Mouse (Mus musculus) hindbrain, embryonic 14.5 days (tissue): ENCODE data around the gene Morn5. TPM values are rescaled to one million over a fixed set of nuclear protein-coding genes. Genes with fewer than 3 reads are reported as not detected.

Experiments
- ATAC-seq: fragments of 200-750 bp; cut with Nextera tagmentation; 2 replicates; pipeline ENCODE4 v1.8.0; 2017; ENCODE audit warnings: moderate number of reproducible peaks, mild to moderate bottlenecking, moderate TSS enrichment, moderate library complexity; ENCODE audit not compliant: low FRiP score
- DNase-seq: peaks from one replicate; pipeline ENCODE4 v3.0.0-alpha.2; 2015; ENCODE audit warnings: low spot score
- H3K27ac ChIP-seq: fragments of 300-500 bp; sonication (generic); 2 replicates; pipeline ENCODE4 v1.5.1; 2014; ENCODE audit warnings: mild to moderate bottlenecking, moderate library complexity
- H3K27me3 ChIP-seq: fragments of 300-500 bp; sonication (generic); 2 replicates; pipeline ENCODE4 v1.6.1; 2014; ENCODE audit warnings: mild to moderate bottlenecking, low read length, mixed read lengths; ENCODE audit not compliant: control insufficient read depth, insufficient read depth
- H3K36me3 ChIP-seq: fragments of 300-500 bp; sonication (generic); replicated peaks from 2 replicates; pipeline ENCODE4 v1.6.1; 2014; ENCODE audit not compliant: control insufficient read depth, insufficient read depth
- H3K4me1 ChIP-seq: fragments of 300-500 bp; sonication (generic); replicated peaks from 2 replicates; pipeline ENCODE4 v1.6.1; 2014; ENCODE audit warnings: antibody characterized with exemption, low read length, mixed read lengths; ENCODE audit not compliant: control insufficient read depth, insufficient read depth
- H3K4me2 ChIP-seq: fragments of 300-500 bp; sonication (generic); replicated peaks from 2 replicates; pipeline ENCODE4 v1.6.1; 2014; ENCODE audit warnings: mild to moderate bottlenecking, moderate library complexity
- H3K4me3 ChIP-seq: fragments of 300-500 bp; sonication (generic); replicated peaks from 2 replicates; pipeline ENCODE4 v1.5.1; 2014; ENCODE audit warnings: mild to moderate bottlenecking, low read length
- H3K9ac ChIP-seq: fragments of 300-500 bp; sonication (generic); 2 replicates; pipeline ENCODE4 v1.6.1; 2014
- H3K9me3 ChIP-seq: fragments of 300-500 bp; sonication (generic); 2 replicates; pipeline ENCODE4 v1.6.1; 2016; ENCODE audit warnings: low read length; ENCODE audit not compliant: control insufficient read depth
- WGBS: fragments of 180-500 bp; shearing (Covaris S2); extraction: QIAGEN DNeasy Blood & Tissue Kit; methylation state at CpG from one replicate; pipeline ENCODE4 v1.1.7; 2014; 5-methylcytosine and 5-hydroxymethylcytosine counted together
- polyA plus RNA-seq: library from polyadenylated mRNA; unstranded; fragments of >200 nt; fragmentation: Nextera tagmentation; extraction: Ambion mirVana; gene quantifications from 2 replicates; pipeline ENCODE4 v1.2.1, GENCODE M21; 2014

Gene Morn5
- 3.1 and 4.2 TPM in 2 replicates for polyA plus RNA-seq

DNA sequence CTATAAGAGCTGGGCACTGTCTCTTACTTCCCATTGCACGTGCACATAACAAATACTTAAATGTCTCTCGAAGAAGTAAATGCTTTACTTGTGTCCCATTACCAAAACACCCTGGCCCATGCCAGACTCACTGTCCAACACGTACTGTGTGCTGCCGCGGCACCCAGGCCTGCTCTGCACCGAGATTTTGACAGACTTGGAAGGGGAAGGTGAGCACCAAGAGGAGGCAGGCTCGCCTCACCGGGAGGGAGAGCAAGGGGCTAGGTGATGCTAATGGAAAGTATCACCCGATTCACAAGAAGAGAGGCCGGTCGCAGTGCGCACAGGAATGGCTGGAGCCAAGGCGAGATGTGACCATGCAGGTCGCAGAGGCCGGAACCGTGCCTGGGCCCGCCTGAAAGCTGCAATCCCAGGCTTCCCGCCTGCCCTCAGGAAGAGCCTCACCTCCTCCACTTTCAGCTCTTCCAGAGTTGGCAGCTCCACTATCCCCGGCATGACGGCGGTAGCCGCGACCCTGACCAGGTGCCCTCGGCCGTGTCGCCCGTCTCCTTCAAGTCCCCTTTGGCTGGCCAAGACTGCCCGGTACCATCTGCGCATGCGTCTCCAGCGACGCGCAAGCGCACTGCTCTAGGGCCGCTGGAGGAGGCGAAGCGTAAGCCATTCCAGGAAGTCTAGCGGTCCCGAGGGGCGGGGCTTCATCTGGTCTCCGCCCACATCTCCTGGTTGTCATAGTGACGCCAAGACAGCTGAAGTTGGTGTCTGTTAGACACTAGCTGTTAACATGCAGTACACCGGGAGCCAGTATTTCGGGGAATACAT is at the start of gene Morn5, which contains the start of gene Ndufa8:
TSS of gene Morn5 (plus strand) at position 711 of the 819 bp plus-strand sequence.
TSS of gene Ndufa8 (minus strand) at position 659 of the 819 bp plus-strand sequence.
- Histone ChIP-seq H3K9ac (peak within 1 kb of the TSS; percentile 90), H3K27me3 (no peaks in the 10 kb centered on the region), H3K36me3 (peaks cover 7% of the 10 kb centered on the region; the same call in 1 of the 2 replicates), H3K4me1 (peaks cover 6% of the 10 kb centered on the region), H3K4me3 (peak within 1 kb of the TSS; percentile 78), H3K4me2 (peak within 1 kb of the TSS; percentile 81), H3K27ac (peak within 1 kb of the TSS; percentile 72), H3K9me3 (no peaks in the 10 kb centered on the region)
- ATAC-seq (peak; percentile 97), DNase-seq (peak; percentile 99)
- 1% methylated on average over 44 of the region's 44 CpGs for WGBS

DNA sequence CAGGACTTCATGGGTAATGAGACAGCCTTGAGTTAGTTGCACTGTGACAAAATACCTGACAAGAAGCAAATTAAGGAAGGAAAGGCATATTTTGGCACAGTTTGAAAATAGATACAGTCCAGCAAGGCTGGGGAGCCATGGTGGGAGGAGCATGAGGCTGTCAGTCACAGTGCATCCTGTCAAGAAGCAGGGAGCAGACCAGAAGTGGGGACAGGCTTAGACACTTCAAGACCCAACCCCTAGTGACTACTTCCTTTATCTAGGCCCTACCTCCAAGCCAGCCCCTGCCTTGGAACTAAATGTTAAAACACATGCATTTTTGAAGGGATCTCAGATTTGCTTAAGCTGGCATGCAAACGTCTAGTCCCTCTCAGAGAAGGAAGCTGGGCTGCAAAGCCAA is 48.9 kb upstream of the Morn5 start:
- DNase-seq (no peak), ATAC-seq (no peak)
- Histone ChIP-seq H3K9me3 (no peaks in the 10 kb centered on the region), H3K9ac (no peak overlapping the region), H3K27me3 (no peaks in the 10 kb centered on the region), H3K27ac (no peak overlapping the region), H3K36me3 (no peaks in the 10 kb centered on the region), H3K4me3 (no peak overlapping the region), H3K4me1 (no peaks in the 10 kb centered on the region), H3K4me2 (no peak overlapping the region)
- WGBS = 63% methylated on average over 1 of the region's 1 CpGs

DNA sequence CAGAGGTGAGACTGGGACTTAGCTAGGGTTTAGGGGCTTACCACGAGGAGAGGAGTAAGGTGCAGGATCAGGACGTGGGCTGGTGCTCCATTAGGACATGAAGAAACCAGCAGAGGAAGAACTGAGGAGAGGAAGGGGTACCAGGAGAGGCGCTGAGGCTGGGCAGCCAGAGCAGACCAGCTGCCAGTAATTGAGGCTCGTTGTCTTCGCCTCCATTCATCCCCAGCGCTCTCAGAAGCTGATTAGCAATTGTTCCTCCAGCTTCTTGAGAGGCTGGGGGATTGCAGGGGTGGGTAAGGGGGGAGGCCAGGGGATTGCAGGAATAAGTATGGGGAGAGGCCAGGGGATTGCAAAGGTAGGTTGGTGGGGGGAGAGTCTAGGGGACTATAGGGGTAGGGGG is 47.1 kb upstream of the Morn5 start:
- no peak for DNase-seq
- H3K4me1 ChIP-seq = no peaks in the 10 kb centered on the region
- WGBS = 46% methylated on average over 6 of the region's 6 CpGs

DNA sequence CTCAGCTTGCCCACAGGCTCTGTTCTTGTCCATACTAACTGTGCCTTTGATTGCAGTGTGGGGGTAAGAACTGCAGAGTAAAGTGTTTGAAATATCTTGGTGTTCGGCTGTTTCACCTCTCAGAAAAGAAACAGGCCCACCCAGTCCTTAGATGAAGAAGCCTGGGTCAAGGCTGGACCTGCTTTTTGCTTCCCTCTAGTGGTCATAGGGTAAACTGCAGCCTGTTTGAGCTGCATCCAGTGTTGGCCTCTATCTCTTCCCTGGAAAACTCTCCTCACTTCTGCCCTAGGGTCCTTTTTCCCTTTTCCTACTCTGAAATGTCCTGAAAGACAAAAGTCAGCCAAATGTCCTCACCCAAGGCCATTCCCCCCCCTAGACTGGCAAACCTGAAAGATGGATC is 41.2 kb upstream of the Morn5 start:
- Histone ChIP-seq H3K4me3 (no peak overlapping the region), H3K9ac (no peak overlapping the region), H3K4me2 (no peak overlapping the region), H3K27ac (no peak overlapping the region), H3K4me1 (peaks cover 7% of the 10 kb centered on the region; the same call in 1 of the 2 replicates), H3K9me3 (no peaks in the 10 kb centered on the region), H3K36me3 (no peaks in the 10 kb centered on the region), H3K27me3 (peaks cover 12% of the 10 kb centered on the region)
- ATAC-seq = no peak
- peak; percentile 75 for DNase-seq
- WGBS = 33% methylated on average over 1 of the region's 1 CpGs

More for the DNA sequence above, 47.1 kb upstream of the Morn5 start:
- Histone ChIP-seq H3K36me3 (no peaks in the 10 kb centered on the region), H3K9ac (no peak overlapping the region), H3K4me3 (no peak overlapping the region), H3K27me3 (no peaks in the 10 kb centered on the region), H3K27ac (no peak overlapping the region), H3K4me2 (no peak overlapping the region), H3K9me3 (no peaks in the 10 kb centered on the region)
- no peak for ATAC-seq

DNA sequence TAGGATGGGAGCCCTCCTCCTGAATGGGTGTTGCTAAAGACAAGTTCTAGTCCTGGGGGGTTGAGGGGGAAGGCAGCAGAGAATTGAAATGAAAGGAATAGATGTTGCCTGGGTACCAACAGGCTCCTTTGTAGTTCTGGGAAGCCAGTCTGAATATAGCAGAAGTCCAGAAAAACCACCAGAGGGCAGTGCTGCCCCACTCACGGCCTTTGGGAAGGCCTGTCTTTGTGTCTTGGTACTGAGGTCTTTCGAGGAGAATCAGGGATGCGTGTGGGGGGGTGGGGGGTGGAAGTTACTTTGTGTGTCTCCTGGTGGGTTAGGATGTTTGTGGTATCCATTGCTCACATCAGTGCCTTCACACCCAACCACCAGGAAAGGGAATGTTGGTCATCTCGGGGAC is 39.9 kb upstream of the Morn5 start:
- H3K4me2 ChIP-seq = no peak overlapping the region
- peaks cover 12% of the 10 kb centered on the region for H3K27me3 ChIP-seq
- H3K4me3 ChIP-seq = no peak overlapping the region
- 25% methylated on average over 4 of the region's 4 CpGs for WGBS
- peaks cover 7% of the 10 kb centered on the region; the same call in 1 of the 2 replicates for H3K4me1 ChIP-seq
- DNase-seq = peak; percentile 91
- no peak overlapping the region for H3K27ac ChIP-seq
- H3K9ac ChIP-seq = no peak overlapping the region
- ATAC-seq = peak; percentile 67
- no peaks in the 10 kb centered on the region for H3K36me3 ChIP-seq
- H3K9me3 ChIP-seq = no peaks in the 10 kb centered on the region

DNA sequence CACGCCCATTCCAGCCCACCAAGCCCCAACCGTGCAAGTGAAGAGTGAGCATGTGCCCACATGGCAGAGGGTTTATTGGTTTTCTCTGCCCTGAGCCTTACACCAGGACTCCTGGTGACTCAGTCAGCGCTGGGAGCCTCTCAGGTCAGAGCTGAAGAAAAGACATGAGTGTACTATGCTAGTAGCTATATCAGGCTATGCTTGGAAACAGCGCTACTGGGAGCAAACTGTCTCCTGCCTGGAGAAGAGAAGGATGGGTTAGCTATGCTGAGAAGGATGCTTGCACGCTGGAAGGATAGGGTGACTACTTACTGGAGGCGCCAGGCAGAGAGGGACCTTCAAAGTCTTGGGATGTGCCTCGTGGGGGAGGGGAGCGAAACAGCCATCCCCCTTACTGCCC is 38.7 kb upstream of the Morn5 start:
- Histone ChIP-seq H3K4me2 (peak overlapping the region; percentile 84), H3K27me3 (peaks cover 12% of the 10 kb centered on the region), H3K9ac (no peak overlapping the region), H3K9me3 (no peaks in the 10 kb centered on the region), H3K4me1 (peaks cover 7% of the 10 kb centered on the region; the same call in 1 of the 2 replicates), H3K36me3 (no peaks in the 10 kb centered on the region), H3K27ac (no peak overlapping the region), H3K4me3 (0 out of 2 replicates have a peak overlapping the region, but pooled peaks have one; percentile 41)
- no peak for ATAC-seq
- 48% methylated on average over 8 of the region's 8 CpGs for WGBS
- no peak for DNase-seq

DNA sequence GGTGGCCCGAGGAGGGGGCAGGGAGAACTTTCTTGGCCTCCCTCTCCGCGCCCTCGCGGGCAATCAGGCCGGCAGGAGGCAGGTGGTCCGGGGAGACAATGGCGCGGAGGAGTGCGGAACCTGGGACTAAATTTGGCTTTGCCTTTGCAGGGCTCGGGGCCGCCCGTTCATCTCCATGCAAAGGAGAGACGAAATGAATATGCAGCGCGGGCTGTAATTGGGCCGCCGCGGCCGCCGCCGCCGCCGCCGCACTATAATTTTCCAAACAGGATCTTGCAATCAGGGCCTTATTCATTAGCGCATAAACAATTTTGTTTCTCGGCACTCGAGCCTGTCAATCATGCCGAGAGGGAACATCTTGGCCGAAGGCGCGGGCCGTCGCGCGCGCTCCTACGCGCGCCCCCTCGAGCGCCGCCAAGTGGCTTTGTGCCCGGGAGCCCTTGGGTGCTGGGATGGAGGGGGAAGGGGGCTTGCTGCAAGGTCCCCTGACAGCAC is 37.9 kb upstream of the Morn5 start:
- Histone ChIP-seq H3K27me3 (peaks cover 12% of the 10 kb centered on the region), H3K36me3 (no peaks in the 10 kb centered on the region), H3K27ac (no peak overlapping the region), H3K9ac (peak overlapping the region; percentile 61), H3K4me2 (peak overlapping the region; percentile 84), H3K9me3 (no peaks in the 10 kb centered on the region), H3K4me1 (peaks cover 7% of the 10 kb centered on the region; the same call in 1 of the 2 replicates), H3K4me3 (peak overlapping the region; percentile 41)
- DNase-seq = no peak
- under 1% methylated on average over 44 of the region's 44 CpGs for WGBS
- no peak for ATAC-seq

DNA sequence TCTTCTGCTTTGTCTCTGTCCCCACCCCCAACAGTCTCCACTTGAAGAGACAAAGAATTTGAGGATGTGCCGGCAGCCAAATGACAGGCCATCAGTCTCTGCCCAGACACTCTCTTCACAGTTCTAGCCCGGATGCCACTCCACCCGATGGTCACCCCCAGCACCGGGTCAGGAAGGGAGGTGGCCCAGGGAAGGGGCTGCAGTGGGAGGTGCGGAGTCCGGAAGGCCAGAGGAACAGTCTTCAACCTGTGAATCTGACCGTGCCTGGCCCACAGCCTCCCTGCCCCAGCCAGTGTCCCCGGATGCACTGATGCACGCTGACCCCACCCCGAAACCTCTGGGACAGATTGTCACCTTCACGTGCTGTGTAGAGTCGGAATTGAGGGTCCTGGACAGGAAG is 36.2 kb upstream of the Morn5 start:
- no peak overlapping the region for H3K27ac ChIP-seq
- peaks cover 7% of the 10 kb centered on the region; the same call in 1 of the 2 replicates for H3K4me1 ChIP-seq
- no peak overlapping the region for H3K4me2 ChIP-seq
- no peak overlapping the region for H3K4me3 ChIP-seq
- WGBS = 56% methylated on average over 12 of the region's 12 CpGs
- no peaks in the 10 kb centered on the region for H3K36me3 ChIP-seq
- H3K27me3 ChIP-seq = peaks cover 12% of the 10 kb centered on the region
- H3K9me3 ChIP-seq = no peaks in the 10 kb centered on the region
- ATAC-seq (no peak), DNase-seq (no peak)
- H3K9ac ChIP-seq = no peak overlapping the region

DNA sequence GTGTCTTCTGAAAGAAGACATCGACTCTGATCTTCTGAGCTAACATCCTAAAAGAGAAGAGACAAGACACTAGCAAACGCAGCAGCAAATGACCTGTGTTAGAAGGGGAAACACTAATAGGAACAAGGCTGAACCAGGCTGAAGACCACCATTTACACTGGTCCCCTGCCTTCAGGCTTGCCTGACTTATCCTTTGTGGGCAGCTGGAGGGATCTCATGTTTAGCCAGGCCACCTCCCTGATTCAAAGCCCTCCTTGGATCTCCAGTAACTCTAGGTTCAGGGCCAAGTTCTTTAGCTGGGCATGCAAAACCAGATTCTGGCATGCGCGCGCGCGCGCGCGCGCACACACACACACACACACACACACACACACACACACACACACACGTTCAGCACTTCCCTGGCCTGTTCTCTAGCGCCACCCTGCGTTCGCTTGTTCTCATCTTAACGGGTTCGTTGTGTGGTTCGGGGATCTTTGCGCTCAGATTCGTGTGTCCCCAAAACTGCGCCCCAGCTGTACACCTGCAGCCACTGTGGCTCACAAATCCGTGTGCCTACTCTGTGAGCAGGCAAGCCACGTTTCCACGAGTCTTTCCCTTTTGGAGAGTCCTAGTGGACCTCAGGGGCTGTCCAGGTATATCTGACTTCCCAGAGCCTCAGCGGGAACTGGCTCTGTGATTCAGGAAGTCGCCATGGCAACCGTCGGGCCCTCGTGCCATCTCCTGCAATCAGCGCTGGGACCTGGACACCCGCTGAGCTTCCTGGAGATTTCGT is 27.7 kb upstream of the Morn5 start:
- H3K27ac ChIP-seq = no peak overlapping the region

More for the DNA sequence above, 27.7 kb upstream of the Morn5 start:
- H3K9ac ChIP-seq = no peak overlapping the region
- no peaks in the 10 kb centered on the region for H3K9me3 ChIP-seq
- WGBS = 8% methylated on average over 30 of the region's 32 CpGs
- ATAC-seq = peak; percentile 76
- H3K27me3 ChIP-seq = no peaks in the 10 kb centered on the region
- peak overlapping the region; percentile 22 for H3K4me3 ChIP-seq
- DNase-seq = peak; percentile 88
- peak overlapping the region; percentile 57 for H3K4me2 ChIP-seq
- H3K4me1 ChIP-seq = no peaks in the 10 kb centered on the region
- H3K36me3 ChIP-seq = no peaks in the 10 kb centered on the region
